Mouse (Mus musculus): ENCODE data around the gene Gm3476. TPM values are rescaled to one million over a fixed set of nuclear protein-coding genes. Genes with fewer than 3 reads are reported as not detected.
"Not testable (repeated sequence)": the region's sequence is repeated elsewhere in the genome, so short reads cannot be mapped to it uniquely, and the experiment has no call there.

Gene Gm3476
- not detected in 2 replicates for polyA plus RNA-seq (2016; fragmentation: Nextera tagmentation; extraction: Ambion mirVana)

DNA sequence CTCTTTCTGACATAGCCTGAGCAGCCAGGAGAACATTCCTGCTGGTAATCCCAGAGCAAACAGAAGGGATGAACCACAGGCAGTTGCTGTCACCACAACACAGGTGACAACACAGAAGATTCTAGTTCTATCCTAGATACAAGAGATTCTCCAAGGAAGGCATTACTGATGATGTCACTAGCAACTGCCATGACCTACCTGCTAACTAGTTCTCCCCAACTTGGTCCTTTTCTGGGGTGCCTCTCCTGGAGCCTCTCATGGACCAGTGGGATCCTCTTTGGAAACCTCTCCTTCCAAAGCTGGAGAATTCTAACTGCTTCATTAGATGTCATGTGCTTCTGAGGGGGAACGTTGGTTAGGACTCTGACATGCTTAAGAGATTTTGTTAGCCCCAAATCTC, at the start of gene Gm3476:
Gm3476 (minus strand) TSS at position 101 of the 400 bp plus-strand sequence.
- not testable (repeated sequence) for H3K4me1 ChIP-seq; H3K4me3 ChIP-seq; H3K36me3 ChIP-seq; DNase-seq (ENCODE audit: low spot score); H3K27me3 ChIP-seq (ENCODE audit: insufficient read depth, poor library complexity, severe bottlenecking); H3K9me3 ChIP-seq; H3K27ac ChIP-seq
- no CpG with 5 or more reads among the region's 1 CpGs for WGBS

- H3K27me3 ChIP-seq (ENCODE audit: insufficient read depth, poor library complexity, severe bottlenecking); H3K9me3 ChIP-seq; H3K27ac ChIP-seq; H3K4me3 ChIP-seq; H3K4me1 ChIP-seq; DNase-seq (ENCODE audit: low spot score); H3K36me3 ChIP-seq: not testable (repeated sequence)
- WGBS, result 83% methylated on average over 6 of the region's 9 CpGs
Observed at GRCm38 (mm10) chr14:6163538-6163937, 37.9 kb upstream of the Gm3476 start.

DNA sequence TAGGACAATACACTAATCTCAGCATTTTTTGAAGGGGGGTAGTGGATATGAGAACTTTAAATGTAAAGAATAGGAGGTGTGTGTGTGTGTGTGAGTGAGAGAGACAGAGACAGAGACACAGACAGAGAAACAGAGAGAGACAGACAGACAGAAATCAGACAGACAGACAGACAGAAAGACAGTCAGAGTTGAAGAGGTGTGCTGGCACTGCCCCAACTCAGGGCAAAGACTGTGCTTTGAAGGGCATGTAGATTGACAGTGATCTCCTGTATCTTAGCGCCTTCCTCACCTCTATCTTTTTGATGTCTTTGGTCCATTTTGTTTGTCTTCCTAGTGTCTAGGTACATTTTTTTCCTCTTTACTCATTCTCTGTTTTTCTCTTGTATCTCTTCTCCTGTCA, 35.5 kb upstream of the Gm3476 start:
- H3K36me3 ChIP-seq; H3K4me1 ChIP-seq; H3K27me3 ChIP-seq (ENCODE audit: insufficient read depth, poor library complexity, severe bottlenecking); DNase-seq (ENCODE audit: low spot score); H3K9me3 ChIP-seq; H3K27ac ChIP-seq; H3K4me3 ChIP-seq: not testable (repeated sequence)
- 78% methylated on average over 1 of the region's 1 CpGs for WGBS

DNA sequence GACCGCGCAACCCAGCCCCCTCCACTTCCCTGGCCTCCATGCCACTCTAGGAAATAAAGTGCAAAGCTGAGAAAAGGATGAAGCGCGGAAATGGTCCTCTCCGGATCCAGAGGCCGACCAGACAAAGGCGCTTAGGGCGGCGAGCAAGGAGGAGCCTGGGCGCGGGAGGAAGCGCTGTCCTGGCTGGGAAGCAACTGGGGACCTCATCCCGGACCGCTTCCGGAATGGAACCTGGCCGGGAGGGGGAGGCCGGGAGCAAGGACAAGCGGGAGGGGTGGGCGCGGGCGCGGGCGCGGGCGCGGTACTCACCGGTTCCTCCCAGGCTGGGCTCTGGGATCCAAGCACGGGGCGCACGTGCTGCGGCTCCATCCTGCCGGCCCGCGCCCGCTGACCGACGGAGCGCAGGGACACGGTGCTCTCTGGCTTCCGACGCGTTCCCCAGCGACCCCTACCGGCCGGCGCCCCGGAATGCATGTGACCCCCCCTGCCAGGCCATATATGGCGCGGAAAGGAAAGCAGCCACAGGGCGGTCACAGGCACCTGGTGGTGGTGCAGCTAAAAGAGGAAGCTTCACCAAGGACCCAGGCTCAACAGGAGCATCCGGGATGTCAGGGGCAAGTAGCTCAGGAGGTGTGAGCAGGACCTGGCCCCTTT, 17.2 kb downstream of the Gm3476 start, which contains the start of gene Gm3468:
Gm3468 (minus strand) TSS at position 394 of the 654 bp plus-strand sequence.
- not testable (repeated sequence) for H3K9me3 ChIP-seq; H3K4me1 ChIP-seq; H3K27me3 ChIP-seq (ENCODE audit: insufficient read depth, poor library complexity, severe bottlenecking); H3K36me3 ChIP-seq
- under 1% methylated on average over 43 of the region's 51 CpGs for WGBS
- peak within 1 kb of the TSS; percentile 52; the same call in 1 of the 2 replicates for H3K27ac ChIP-seq
- DNase-seq (ENCODE audit: low spot score), result peak; percentile 89
- H3K4me3 ChIP-seq, result peak within 1 kb of the TSS; percentile 47

- H3K36me3 ChIP-seq; H3K4me1 ChIP-seq; H3K27ac ChIP-seq; H3K27me3 ChIP-seq (ENCODE audit: insufficient read depth, poor library complexity, severe bottlenecking); DNase-seq (ENCODE audit: low spot score); H3K9me3 ChIP-seq: not testable (repeated sequence)
- WGBS, result 19% methylated on average over 9 of the region's 9 CpGs
- peak overlapping the region; percentile 47; the same call in 1 of the 2 replicates for H3K4me3 ChIP-seq
Observed at GRCm38 (mm10) chr14:6107500-6107899, 18.1 kb downstream of the Gm3476 start.

GRCm38 (mm10) chr14:6093842-6094241, 31.8 kb downstream of the Gm3476 start, which contains the start of gene Gm8206:
TSS of gene Gm8206 (minus strand) at chr14:6093942.
- 90% methylated on average over 2 of the region's 3 CpGs for WGBS
- H3K36me3 ChIP-seq; H3K9me3 ChIP-seq; H3K4me3 ChIP-seq; DNase-seq (ENCODE audit: low spot score); H3K27me3 ChIP-seq (ENCODE audit: insufficient read depth, poor library complexity, severe bottlenecking); H3K27ac ChIP-seq; H3K4me1 ChIP-seq: not testable (repeated sequence)

- H3K36me3 ChIP-seq; DNase-seq (ENCODE audit: low spot score); H3K4me1 ChIP-seq; H3K4me3 ChIP-seq; H3K27ac ChIP-seq; H3K27me3 ChIP-seq (ENCODE audit: insufficient read depth, poor library complexity, severe bottlenecking); H3K9me3 ChIP-seq: not testable (repeated sequence)
- WGBS, result 75% methylated on average over 3 of the region's 4 CpGs
Observed at GRCm38 (mm10) chr14:6058167-6058566, 67.4 kb downstream of the Gm3476 start, which contains the start of gene Gm6337. TSS of gene Gm6337 (minus strand) at chr14:6058267.

Other genes with a start within 250 kb of the Gm3476 start
- gene Gm8237, start 245.4 kb downstream of the Gm3476 start, polyA plus RNA-seq (2016; fragmentation: Nextera tagmentation; extraction: Ambion mirVana), result 0.23 TPM in 1 of 2 replicates, not detected in the other
- 1.1 and 1.7 TPM in 2 replicates for gene Gm3248, start 164.1 kb downstream of the Gm3476 start, polyA plus RNA-seq (2016; fragmentation: Nextera tagmentation; extraction: Ambion mirVana)
- not detected in 2 replicates for gene Gm3453, start 146.7 kb downstream of the Gm3476 start, polyA plus RNA-seq (2016; fragmentation: Nextera tagmentation; extraction: Ambion mirVana)
- not detected in 2 replicates for gene Gm6337, start 67.5 kb downstream of the Gm3476 start, polyA plus RNA-seq (2016; fragmentation: Nextera tagmentation; extraction: Ambion mirVana)
- 0.95 and 1.2 TPM in 2 replicates for gene Gm8206, start 31.9 kb downstream of the Gm3476 start, polyA plus RNA-seq (2016; fragmentation: Nextera tagmentation; extraction: Ambion mirVana)
- gene Gm3468, start 17.1 kb downstream of the Gm3476 start, polyA plus RNA-seq (2016; fragmentation: Nextera tagmentation; extraction: Ambion mirVana), result 3.2 and 3.4 TPM in 2 replicates
- not detected in 2 replicates for gene Gm21560, start 93.5 kb upstream of the Gm3476 start, polyA plus RNA-seq (2016; fragmentation: Nextera tagmentation; extraction: Ambion mirVana)
- gene Gm3411, start 161.4 kb upstream of the Gm3476 start, polyA plus RNA-seq (2016; fragmentation: Nextera tagmentation; extraction: Ambion mirVana), result 2.8 and 2.9 TPM in 2 replicates
- gene Gm21103, start 179.0 kb upstream of the Gm3476 start, polyA plus RNA-seq (2016; fragmentation: Nextera tagmentation; extraction: Ambion mirVana), result 0.17 TPM in 1 of 2 replicates, not detected in the other
- gene Gm3618, start 217.9 kb upstream of the Gm3476 start, polyA plus RNA-seq (2016; fragmentation: Nextera tagmentation; extraction: Ambion mirVana), result not detected in 2 replicates